Mouse (Mus musculus) kidney, adult 9 months (tissue): Measurements from ENCODE around the gene Atp6ap2.
"Not testable (repeated sequence)": the region's sequence is repeated elsewhere in the genome, so short reads cannot be mapped to it uniquely, and the experiment has no call there.

Experiments
- DNase-seq: peaks from one replicate; pipeline ENCODE4 v3.0.0; 2022

Gene Atp6ap2

GRCm38 (mm10) chrX:12587192-12587957 lies at the start of gene Atp6ap2:
Gene Atp6ap2, plus strand, starts transcription at chrX:12587801.
- peak; percentile 97 for DNase-seq

- no peak for DNase-seq
Observed at GRCm38 (mm10) chrX:12544417-12544816, 43.2 kb upstream of the Atp6ap2 start.

- DNase-seq: no peak
Observed at GRCm38 (mm10) chrX:12557086-12557485, 30.5 kb upstream of the Atp6ap2 start.

GRCm38 (mm10) chrX:12571407-12571806 lies 16.2 kb upstream of the Atp6ap2 start:
- DNase-seq: no peak

DNA sequence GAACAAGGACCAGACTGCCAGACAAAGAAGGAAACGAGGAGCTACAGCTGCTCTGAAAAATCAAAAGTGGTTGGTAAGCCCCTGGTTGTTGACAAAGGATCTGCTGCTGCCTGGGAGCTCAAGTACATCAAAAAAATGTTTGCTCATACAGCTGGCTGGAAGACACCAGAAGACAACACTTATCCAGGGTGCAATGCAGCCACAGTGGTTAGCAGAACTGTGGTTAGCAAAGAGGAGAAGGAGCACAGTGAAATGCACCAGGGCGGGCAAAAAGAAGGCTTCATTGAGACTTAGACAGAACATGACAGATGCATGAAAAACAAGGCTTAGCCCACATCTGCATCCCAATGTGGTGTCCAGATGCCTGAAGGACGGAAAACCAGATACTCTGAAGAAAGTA lies 9.7 kb upstream of the Atp6ap2 start:
- DNase-seq: no peak

GRCm38 (mm10) chrX:12578339-12578868 lies 9.2 kb upstream of the Atp6ap2 start:
- no peak for DNase-seq

DNA sequence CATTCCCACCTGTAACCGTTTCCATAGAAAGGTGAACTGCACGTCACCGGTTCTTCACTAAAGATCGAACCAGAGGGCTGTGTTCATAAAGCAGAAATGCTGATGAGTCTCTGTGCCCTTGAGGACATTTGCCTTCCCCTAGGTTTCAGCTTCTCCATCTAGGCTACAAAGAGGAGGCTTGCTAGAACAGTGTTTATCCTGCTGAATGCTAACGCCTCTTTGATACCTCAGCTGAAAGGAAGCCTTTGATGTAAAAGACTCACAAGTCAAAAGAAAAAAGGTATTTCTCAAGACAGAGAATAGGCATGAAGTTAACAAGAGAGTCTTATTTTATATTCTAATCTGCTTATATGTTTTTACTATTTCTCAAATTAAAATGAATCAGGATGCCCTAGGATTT lies 4.3 kb upstream of the Atp6ap2 start:
- DNase-seq: no peak

- DNase-seq: no peak
Observed at GRCm38 (mm10) chrX:12587958-12588355, 356 bp downstream of the Atp6ap2 start.

DNA sequence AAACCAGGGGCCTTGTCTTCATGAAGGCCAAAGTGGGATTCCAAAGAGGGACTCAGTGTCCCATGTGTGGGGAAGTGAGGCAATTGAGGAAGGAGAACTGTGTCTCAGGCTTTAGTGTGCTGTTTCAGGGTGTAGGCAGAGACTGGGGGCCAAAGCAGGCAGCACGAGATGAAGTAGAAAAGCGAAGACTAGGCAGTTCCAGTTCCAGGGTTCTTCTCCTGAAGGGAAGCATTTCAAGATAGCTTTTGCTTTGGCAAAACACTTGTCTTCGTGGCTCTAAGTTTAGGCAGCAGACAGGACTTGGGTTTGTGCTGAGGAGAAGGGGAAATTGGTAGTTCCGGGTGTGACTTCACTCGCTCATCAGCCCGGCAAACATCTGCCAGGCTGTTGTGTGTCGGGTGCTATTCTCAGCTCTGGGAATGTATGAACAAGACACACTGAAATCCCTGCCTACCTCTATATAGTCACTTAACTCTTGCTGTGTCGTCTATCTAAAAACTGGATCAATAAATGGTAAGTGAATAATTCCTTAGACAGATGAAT lies 3.9 kb downstream of the Atp6ap2 start:
- no peak for DNase-seq

DNA sequence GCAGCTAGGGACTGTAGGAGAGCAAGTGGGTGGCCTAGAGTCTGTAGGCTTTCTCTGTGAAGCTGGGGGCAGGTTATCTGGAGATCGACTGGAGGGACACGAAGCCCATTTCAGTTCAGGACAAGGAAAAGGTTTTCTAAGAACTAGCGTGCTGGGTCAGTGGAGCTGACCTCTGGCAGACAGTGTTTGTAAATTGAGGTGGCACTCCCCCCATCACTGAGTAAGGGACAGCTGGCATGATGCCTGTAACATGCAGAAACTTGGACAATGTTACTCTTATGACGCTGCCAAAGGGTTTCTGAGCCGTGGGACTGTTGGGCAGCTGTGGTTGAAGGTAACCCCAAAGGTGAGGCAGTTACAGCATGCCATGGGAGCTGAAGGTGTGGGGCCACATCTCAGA lies 4.4 kb downstream of the Atp6ap2 start:
- DNase-seq: peak; percentile 18

GRCm38 (mm10) chrX:12593824-12594223 lies 6.2 kb downstream of the Atp6ap2 start:
- DNase-seq: no peak

- not testable (repeated sequence) for DNase-seq
Observed at GRCm38 (mm10) chrX:12610541-12610940, 22.9 kb downstream of the Atp6ap2 start.

DNA sequence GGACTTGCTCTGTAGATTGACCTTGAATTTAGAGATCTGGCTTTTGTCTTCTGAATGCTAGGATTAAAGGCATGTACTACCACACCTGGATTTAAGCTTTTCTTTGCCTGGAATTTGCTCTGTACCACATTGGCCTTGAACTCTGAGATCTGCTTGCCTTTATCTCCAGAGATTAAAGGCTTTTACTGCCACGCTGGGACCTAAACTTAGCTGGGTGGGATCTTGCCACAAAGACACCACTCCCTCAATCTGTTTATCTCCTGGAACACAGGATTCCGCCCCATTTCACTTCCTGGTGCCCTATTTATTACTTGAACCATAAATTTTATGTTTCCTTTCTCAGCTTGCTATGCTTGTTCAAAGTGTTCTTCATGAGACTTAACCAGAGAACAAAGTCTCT lies 23.6 kb downstream of the Atp6ap2 start:
- DNase-seq: no peak

- not testable (repeated sequence) for DNase-seq
Observed at GRCm38 (mm10) chrX:12612360-12612759, 24.8 kb downstream of the Atp6ap2 start.

GRCm38 (mm10) chrX:12625131-12625530 lies 37.5 kb downstream of the Atp6ap2 start:
- no peak for DNase-seq

DNA sequence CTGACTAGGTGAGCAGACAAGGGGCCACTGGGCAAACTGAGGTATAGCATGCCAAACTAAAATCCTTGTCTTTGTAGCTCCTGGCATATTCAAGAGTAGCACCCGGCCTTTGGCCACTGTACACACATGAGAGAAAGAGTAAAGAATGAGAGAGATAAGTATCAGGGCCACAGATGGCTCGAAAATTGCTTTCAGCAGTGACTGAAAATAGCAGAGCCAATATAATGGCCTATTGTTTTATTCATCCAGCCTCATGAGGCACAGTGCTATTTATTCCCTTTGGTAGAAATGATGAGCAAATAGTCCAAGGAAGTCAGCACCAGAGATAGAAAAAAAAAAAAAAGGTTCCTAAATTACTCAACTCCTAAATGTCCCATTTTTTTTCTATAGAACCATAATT lies 57.4 kb downstream of the Atp6ap2 start:
- no peak for DNase-seq

DNA sequence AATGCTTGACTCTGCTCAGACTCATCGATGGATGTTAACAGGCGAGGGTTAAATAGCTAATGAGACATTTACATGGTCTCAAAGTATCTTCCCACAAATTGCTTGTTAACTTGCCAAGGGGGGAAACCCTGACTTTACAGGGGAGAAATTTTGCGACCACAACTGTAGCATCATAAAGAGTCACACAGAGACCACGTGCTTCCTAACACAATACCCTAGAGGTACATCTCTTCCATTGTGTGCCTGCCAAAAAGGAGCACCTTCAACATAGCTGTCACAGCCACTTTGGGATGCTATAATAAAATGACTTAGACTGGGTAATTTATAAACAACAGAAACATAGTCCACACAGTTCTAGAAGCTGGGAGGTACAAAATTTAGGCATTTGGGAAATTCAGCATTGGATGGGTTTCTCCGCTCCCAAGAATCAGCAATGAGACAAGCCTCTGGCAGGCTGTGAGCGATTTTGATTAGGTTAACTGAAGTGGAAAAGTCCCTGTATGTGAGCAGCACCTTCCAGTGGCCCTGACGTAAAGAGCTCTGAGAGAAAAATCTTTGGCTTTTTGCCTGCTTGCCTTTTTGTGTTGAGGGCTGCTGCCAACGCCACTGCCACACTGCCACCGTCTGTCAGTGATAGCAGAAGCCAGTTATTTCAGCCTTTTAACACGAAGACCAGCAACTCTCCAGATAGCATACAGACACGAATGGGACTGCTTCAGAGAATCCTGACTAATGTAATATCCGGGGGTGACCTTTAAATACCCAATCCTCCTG lies 58.1 kb downstream of the Atp6ap2 start:
- peak; percentile 21 for DNase-seq

DNA sequence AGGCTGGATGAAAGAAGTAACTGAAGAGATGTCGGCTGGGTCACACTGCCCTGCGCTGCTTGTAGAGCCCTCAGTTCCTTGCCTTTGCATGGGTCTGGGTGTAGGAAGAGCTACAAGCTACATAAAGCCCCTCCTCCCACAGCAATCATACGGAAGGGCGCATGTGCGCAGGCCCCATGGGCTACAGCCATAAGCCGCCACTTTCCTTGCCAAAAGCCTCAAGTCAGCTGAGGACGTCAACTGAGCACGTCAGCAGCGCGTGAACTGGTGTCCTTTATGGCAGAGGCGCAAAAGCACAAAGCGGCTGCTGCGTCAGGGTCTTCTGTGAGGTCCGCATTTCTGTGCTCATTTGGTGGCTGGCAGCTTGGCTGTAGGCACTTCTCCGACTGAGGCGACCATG lies 64.3 kb downstream of the Atp6ap2 start:
- no peak for DNase-seq

- DNase-seq: no peak
Observed at GRCm38 (mm10) chrX:12653879-12654278, 66.3 kb downstream of the Atp6ap2 start.
